Mouse (Mus musculus): ENCODE data around the gene Thop1. TPM values are rescaled to one million over a fixed set of nuclear protein-coding genes. Genes with fewer than 3 reads are reported as not detected.

Thop1 gene
- polyA plus RNA-seq, 1 experiment from 2014 or later: 31.4 TPM

DNA sequence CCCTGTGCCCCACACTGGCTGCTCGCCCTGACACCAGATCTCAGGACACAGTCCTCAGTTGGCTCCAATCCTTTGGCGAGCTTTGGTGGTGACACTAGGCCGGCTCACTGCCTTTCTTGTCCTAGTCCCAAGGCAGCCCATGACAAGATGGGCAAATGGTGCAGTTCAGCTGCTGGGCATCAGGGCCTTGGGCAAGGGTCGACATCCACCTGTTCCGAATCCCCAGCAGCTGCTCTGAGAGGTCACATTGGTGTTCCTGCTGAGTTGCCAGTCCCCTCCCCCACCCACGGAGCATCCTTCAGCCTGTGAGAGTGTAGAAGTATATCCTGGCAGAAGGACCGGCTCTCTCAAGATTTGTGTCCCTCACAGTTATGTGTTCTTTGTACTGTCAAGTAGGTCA lies 50.8 kb downstream of the Thop1 start:
- ATAC-seq (replicated peaks; ENCODE audit: extremely low read depth, insufficient read depth, low FRiP score): no peak
- no peaks in the 10 kb centered on the region for H3K4me1 ChIP-seq (ENCODE audit: control insufficient read depth, insufficient read depth, low read length)
- no peaks in the 10 kb centered on the region for H3K9me3 ChIP-seq (replicated peaks; ENCODE audit: control insufficient read depth, low read length)
- whole genome bisulfite sequencing: 85% methylated on average over 7 of the region's 7 CpGs
- H3K36me3 ChIP-seq (ENCODE audit: control insufficient read depth, insufficient read depth): peaks cover 54% of the 10 kb centered on the region
- no peak overlapping the region for H3K4me2 ChIP-seq (ENCODE audit: low read depth, low read length)
- H3K9ac ChIP-seq (ENCODE audit: low read length): no peak overlapping the region
- H3K27ac ChIP-seq (ENCODE audit: low read length): no peak overlapping the region
- H3K4me3 ChIP-seq (ENCODE audit: low read length): no peak overlapping the region
- H3K27me3 ChIP-seq (ENCODE audit: control insufficient read depth, insufficient read depth, low read length): no peaks in the 10 kb centered on the region

DNA sequence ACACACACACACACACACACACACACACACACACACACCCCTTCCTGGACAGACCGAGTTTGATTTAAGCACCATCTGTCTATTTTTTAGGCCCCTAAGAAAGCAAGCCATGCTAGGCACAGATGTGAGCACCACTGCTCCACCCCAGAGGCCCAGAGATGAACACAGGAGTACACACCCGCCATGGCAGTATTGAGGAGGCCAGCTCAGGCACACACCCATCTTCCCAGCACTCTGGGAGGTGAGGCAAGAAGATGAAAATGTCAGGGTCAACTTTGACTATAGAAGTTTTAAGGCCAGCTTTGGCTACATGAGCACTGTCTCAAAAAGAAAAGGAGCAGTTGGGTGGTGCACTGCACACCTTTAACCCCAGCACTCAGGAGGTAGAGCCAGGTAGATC lies 53.1 kb downstream of the Thop1 start:
- peaks cover 42% of the 10 kb centered on the region for H3K36me3 ChIP-seq (ENCODE audit: control insufficient read depth, insufficient read depth)
- H3K9ac ChIP-seq (ENCODE audit: low read length): no peak overlapping the region
- H3K27ac ChIP-seq (ENCODE audit: low read length): no peak overlapping the region
- no peak for ATAC-seq (replicated peaks; ENCODE audit: extremely low read depth, insufficient read depth, low FRiP score)
- no peaks in the 10 kb centered on the region for H3K9me3 ChIP-seq (replicated peaks; ENCODE audit: control insufficient read depth, low read length)
- no peak overlapping the region for H3K4me3 ChIP-seq (ENCODE audit: low read length)
- H3K27me3 ChIP-seq (ENCODE audit: control insufficient read depth, insufficient read depth, low read length): no peaks in the 10 kb centered on the region
- no peak overlapping the region for H3K4me2 ChIP-seq (ENCODE audit: low read depth, low read length)
- H3K4me1 ChIP-seq (ENCODE audit: control insufficient read depth, insufficient read depth, low read length): peaks cover 4% of the 10 kb centered on the region; the same call in 1 of the 2 replicates
- 77% methylated on average over 2 of the region's 2 CpGs for WGBS

DNA sequence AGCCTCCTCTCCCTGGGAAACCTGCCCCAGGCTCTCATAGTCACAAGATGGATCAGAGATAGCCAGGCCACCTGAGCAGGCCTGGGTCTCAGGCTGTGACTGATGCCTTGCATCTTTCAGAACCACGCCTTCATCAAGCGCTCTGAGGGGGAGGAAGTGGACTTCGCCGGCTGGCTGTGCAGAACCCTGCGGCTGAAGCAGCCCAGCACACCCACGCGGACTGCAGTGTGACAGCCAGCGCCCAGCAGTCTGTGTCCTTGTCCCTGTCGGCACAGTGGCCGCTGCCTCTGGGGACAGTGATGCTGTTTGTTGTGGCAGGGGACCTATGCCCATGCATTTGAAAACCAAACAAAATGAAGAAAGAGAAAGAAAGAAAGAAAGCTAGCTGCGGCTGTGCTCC lies 53.7 kb downstream of the Thop1 start:
- ATAC-seq (replicated peaks; ENCODE audit: extremely low read depth, insufficient read depth, low FRiP score): no peak
- no peak overlapping the region for H3K27ac ChIP-seq (ENCODE audit: low read length)
- 76% methylated on average over 11 of the region's 11 CpGs for WGBS
- H3K9me3 ChIP-seq (replicated peaks; ENCODE audit: control insufficient read depth, low read length): no peaks in the 10 kb centered on the region
- no peaks in the 10 kb centered on the region for H3K27me3 ChIP-seq (ENCODE audit: control insufficient read depth, insufficient read depth, low read length)
- no peak overlapping the region for H3K4me2 ChIP-seq (ENCODE audit: low read depth, low read length)
- H3K36me3 ChIP-seq (ENCODE audit: control insufficient read depth, insufficient read depth): peaks cover 37% of the 10 kb centered on the region
- peaks cover 10% of the 10 kb centered on the region for H3K4me1 ChIP-seq (ENCODE audit: control insufficient read depth, insufficient read depth, low read length)
- no peak overlapping the region for H3K9ac ChIP-seq (ENCODE audit: low read length)
- no peak overlapping the region for H3K4me3 ChIP-seq (ENCODE audit: low read length)

Small RNA genes within 50 kb of the gene (microRNA-seq; reads per million reads assigned to microRNA genes)
- gene Mir5615-1: not detected
- not detected for gene Mir5615-2

Other genes with a start within 250 kb of the Thop1 start
- gene Oaz1, start 243.4 kb upstream of the Thop1 start, polyA plus RNA-seq (2015; fragmentation: Nextera tagmentation; extraction: Ambion mirVana): 2,111 and 2,265 TPM in 2 replicates
- gene Lingo3, start 226.0 kb upstream of the Thop1 start, polyA plus RNA-seq (2015; fragmentation: Nextera tagmentation; extraction: Ambion mirVana): 0.39 and 0.84 TPM in 2 replicates
- gene Lsm7, start 214.8 kb upstream of the Thop1 start, polyA plus RNA-seq (2015; fragmentation: Nextera tagmentation; extraction: Ambion mirVana): 141 and 148 TPM in 2 replicates
- 28.4 and 33.2 TPM in 2 replicates for gene Sppl2b, start 214.8 kb upstream of the Thop1 start, polyA plus RNA-seq (2015; fragmentation: Nextera tagmentation; extraction: Ambion mirVana)
- not detected in 2 replicates for gene Tmprss9, start 198.2 kb upstream of the Thop1 start, polyA plus RNA-seq (2015; fragmentation: Nextera tagmentation; extraction: Ambion mirVana)
- 286 and 289 TPM in 2 replicates for gene Timm13, start 169.1 kb upstream of the Thop1 start, polyA plus RNA-seq (2015; fragmentation: Nextera tagmentation; extraction: Ambion mirVana)
- gene Lmnb2, start 151.8 kb upstream of the Thop1 start, polyA plus RNA-seq (2015; fragmentation: Nextera tagmentation; extraction: Ambion mirVana): 27.5 and 30.0 TPM in 2 replicates
- gene Gadd45b, start 140.0 kb upstream of the Thop1 start, polyA plus RNA-seq (2015; fragmentation: Nextera tagmentation; extraction: Ambion mirVana): 33.6 and 34.3 TPM in 2 replicates
- 1.4 TPM in 2 replicates for gene Gng7, start 55.1 kb upstream of the Thop1 start, polyA plus RNA-seq (2015; fragmentation: Nextera tagmentation; extraction: Ambion mirVana)
- 0.06 and 0.09 TPM in 2 replicates for gene Diras1, start 44.4 kb upstream of the Thop1 start, polyA plus RNA-seq (2015; fragmentation: Nextera tagmentation; extraction: Ambion mirVana)
- 9.6 and 10.8 TPM in 2 replicates for gene Slc39a3, start 32.6 kb upstream of the Thop1 start, polyA plus RNA-seq (2015; fragmentation: Nextera tagmentation; extraction: Ambion mirVana)
- 166 and 174 TPM in 2 replicates for gene Sgta, start 9.9 kb upstream of the Thop1 start, polyA plus RNA-seq (2015; fragmentation: Nextera tagmentation; extraction: Ambion mirVana)
- 0.70 and 1.00 TPM in 2 replicates for gene Creb3l3, start 28.8 kb downstream of the Thop1 start, polyA plus RNA-seq (2015; fragmentation: Nextera tagmentation; extraction: Ambion mirVana)
- 143 and 152 TPM in 2 replicates for gene Map2k2, start 35.9 kb downstream of the Thop1 start, polyA plus RNA-seq (2015; fragmentation: Nextera tagmentation; extraction: Ambion mirVana)
- 25.5 and 30.1 TPM in 2 replicates for gene Zbtb7a, start 65.2 kb downstream of the Thop1 start, polyA plus RNA-seq (2015; fragmentation: Nextera tagmentation; extraction: Ambion mirVana)
- 34.7 and 37.5 TPM in 2 replicates for gene Pias4, start 97.9 kb downstream of the Thop1 start, polyA plus RNA-seq (2015; fragmentation: Nextera tagmentation; extraction: Ambion mirVana)
- 435 and 443 TPM in 2 replicates for gene Eef2, start 106.6 kb downstream of the Thop1 start, polyA plus RNA-seq (2015; fragmentation: Nextera tagmentation; extraction: Ambion mirVana)
- gene Dapk3, start 113.0 kb downstream of the Thop1 start, polyA plus RNA-seq (2015; fragmentation: Nextera tagmentation; extraction: Ambion mirVana): 33.9 and 40.2 TPM in 2 replicates
- 0.11 TPM in 2 replicates for gene 4930442H23Rik, start 113.8 kb downstream of the Thop1 start, polyA plus RNA-seq (2015; fragmentation: Nextera tagmentation; extraction: Ambion mirVana)
- gene Nmrk2, start 132.0 kb downstream of the Thop1 start, polyA plus RNA-seq (2015; fragmentation: Nextera tagmentation; extraction: Ambion mirVana): 11.9 and 14.6 TPM in 2 replicates
- gene Atcay, start 160.8 kb downstream of the Thop1 start, polyA plus RNA-seq (2015; fragmentation: Nextera tagmentation; extraction: Ambion mirVana): 0.31 and 0.33 TPM in 2 replicates
- 5.0 and 6.2 TPM in 2 replicates for gene Zfr2, start 163.1 kb downstream of the Thop1 start, polyA plus RNA-seq (2015; fragmentation: Nextera tagmentation; extraction: Ambion mirVana)
- gene Matk, start 182.9 kb downstream of the Thop1 start, polyA plus RNA-seq (2015; fragmentation: Nextera tagmentation; extraction: Ambion mirVana): 2.6 and 2.7 TPM in 2 replicates
- 230 TPM in 2 replicates for gene Mrpl54, start 196.9 kb downstream of the Thop1 start, polyA plus RNA-seq (2015; fragmentation: Nextera tagmentation; extraction: Ambion mirVana)
- gene Apba3, start 196.9 kb downstream of the Thop1 start, polyA plus RNA-seq (2015; fragmentation: Nextera tagmentation; extraction: Ambion mirVana): 62.7 and 63.0 TPM in 2 replicates
- gene Tjp3, start 221.5 kb downstream of the Thop1 start, polyA plus RNA-seq (2015; fragmentation: Nextera tagmentation; extraction: Ambion mirVana): 4.7 and 5.3 TPM in 2 replicates
- 31.3 and 33.2 TPM in 2 replicates for gene Pip5k1c, start 222.9 kb downstream of the Thop1 start, polyA plus RNA-seq (2015; fragmentation: Nextera tagmentation; extraction: Ambion mirVana)

Data from heart, embryonic 16.5 days (tissue).